Mouse (Mus musculus) liver, embryonic 14.5 days (tissue): ENCODE data around the gene Sec14l4.

ENCODE experiments used
- CTCF ChIP-seq: IDR thresholded peaks from 2 replicates; pipeline ENCODE4 v1.5.1; 2016; ENCODE audit warnings: antibody characterized with exemption, low read depth, control low read depth
- EP300 ChIP-seq: IDR thresholded peaks from 2 replicates; pipeline ENCODE4 v1.6.1; 2016; ENCODE audit warnings: antibody characterized with exemption, low read depth

- TF ChIP-seq CTCF (no peak), EP300 (no peak)
These were observed at the start of gene Sec14l4 for GRCm38 (mm10) chr11:4031126-4031941.
